Mouse (Mus musculus): Measurements from ENCODE around the gene Eif2ak1. TPM values are rescaled to one million over a fixed set of nuclear protein-coding genes. Genes with fewer than 3 reads are reported as not detected.

Gene Eif2ak1
- total RNA-seq, 1 experiment, result 28.1 TPM

- TF ChIP-seq CHD2 (IDR thresholded peaks at IDR 0.05; ENCODE audit: low read depth, low read length), result no peak
- no peak for TF ChIP-seq ZC3H11A (IDR thresholded peaks at IDR 0.05; ENCODE audit: borderline replicate concordance, low read depth, low read length)
- TF ChIP-seq MAFK (IDR thresholded peaks at IDR 0.05; ENCODE audit: insufficient read depth, low read depth, low read length), result no peak
- TF ChIP-seq ZNF384 (IDR thresholded peaks at IDR 0.05; ENCODE audit: low read depth, low read length), result no peak
- TF ChIP-seq HCFC1 (IDR thresholded peaks at IDR 0.05; ENCODE audit: borderline replicate concordance, insufficient read depth, low read length), result no peak
- no peak for DNase-seq (ENCODE audit: low read depth, low spot score)
- in situ Hi-C loops (cut with MboI; ENCODE audit: low sequenced_read_pairs in 2 of 2, unreplicated experiment in 2 of 2), result no loop called here
- no peak overlapping the region for H3K4me3 ChIP-seq (ENCODE audit: insufficient read depth in 1 of 2, low read depth in 1 of 2, low read length in 2 of 2, poor library complexity in 1 of 2, severe bottlenecking in 1 of 2)
- no peaks in the 10 kb centered on the region for H3K36me3 ChIP-seq (ENCODE audit: control insufficient read depth, insufficient read depth, low read length, poor library complexity, severe bottlenecking)
- H3K9ac ChIP-seq (ENCODE audit: insufficient read depth, low read depth, low read length, poor library complexity, severe bottlenecking), result no peak overlapping the region
- no peak overlapping the region for H3K27ac ChIP-seq (ENCODE audit: insufficient read depth, low read depth, low read length, poor library complexity, severe bottlenecking)
- H3K9me3 ChIP-seq (ENCODE audit: control insufficient read depth, insufficient read depth, low read depth, low read length), result no peaks in the 10 kb centered on the region
- peaks cover 0 to 6% of the 10 kb centered on the region in 2 experiments; a peak in 1 of 4 replicates for H3K4me1 ChIP-seq (ENCODE audit: control insufficient read depth in 2 of 2, insufficient read depth in 2 of 2, low read length in 2 of 2, poor library complexity in 1 of 2)
Measured at GRCm38 (mm10) chr5:143819906-143820660, 2.5 kb downstream of the Eif2ak1 start.

- in situ Hi-C loops (cut with MboI; ENCODE audit: low sequenced_read_pairs in 2 of 2, unreplicated experiment in 2 of 2), result no loop called here
- H3K9me3 ChIP-seq (ENCODE audit: control insufficient read depth, insufficient read depth, low read depth, low read length), result no peaks in the 10 kb centered on the region
- no peaks in the 10 kb centered on the region for H3K36me3 ChIP-seq (ENCODE audit: control insufficient read depth, insufficient read depth, low read length, poor library complexity, severe bottlenecking)
- H3K4me3 ChIP-seq (ENCODE audit: insufficient read depth in 1 of 2, low read depth in 1 of 2, low read length in 2 of 2, poor library complexity in 1 of 2, severe bottlenecking in 1 of 2), result no peak overlapping the region
- no peak overlapping the region for H3K9ac ChIP-seq (ENCODE audit: insufficient read depth, low read depth, low read length, poor library complexity, severe bottlenecking)
- no peak overlapping the region for H3K27ac ChIP-seq (ENCODE audit: insufficient read depth, low read depth, low read length, poor library complexity, severe bottlenecking)
- TF ChIP-seq ZC3H11A (IDR thresholded peaks at IDR 0.05; ENCODE audit: borderline replicate concordance, low read depth, low read length) (no peak), MAFK (IDR thresholded peaks at IDR 0.05; ENCODE audit: insufficient read depth, low read depth, low read length) (no peak), HCFC1 (IDR thresholded peaks at IDR 0.05; ENCODE audit: borderline replicate concordance, insufficient read depth, low read length) (no peak)
- DNase-seq (ENCODE audit: low read depth, low spot score), result no peak
- H3K4me1 ChIP-seq (ENCODE audit: control insufficient read depth in 2 of 2, insufficient read depth in 2 of 2, low read length in 2 of 2, poor library complexity in 1 of 2), result peaks cover 0 to 6% of the 10 kb centered on the region in 2 experiments; a peak in 1 of 4 replicates
Measured at GRCm38 (mm10) chr5:143820820-143821219, 3.2 kb downstream of the Eif2ak1 start.

GRCm38 (mm10) chr5:143871547-143872169, 54.1 kb downstream of the Eif2ak1 start:
- TF ChIP-seq MAFK (IDR thresholded peaks at IDR 0.05; ENCODE audit: insufficient read depth, low read depth, low read length) (no peak), CHD2 (IDR thresholded peaks at IDR 0.05; ENCODE audit: low read depth, low read length) (no peak)
- H3K9ac ChIP-seq (ENCODE audit: insufficient read depth, low read depth, low read length, poor library complexity, severe bottlenecking), result no peak overlapping the region
- H3K36me3 ChIP-seq (ENCODE audit: control insufficient read depth, insufficient read depth, low read length, poor library complexity, severe bottlenecking), result peaks cover 13% of the 10 kb centered on the region
- in situ Hi-C loops (cut with MboI; ENCODE audit: low sequenced_read_pairs in 2 of 2, unreplicated experiment in 2 of 2), result no loop called here
- H3K4me1 ChIP-seq (ENCODE audit: control insufficient read depth in 2 of 2, insufficient read depth in 2 of 2, low read length in 2 of 2, poor library complexity in 1 of 2), result 0 out of 4 replicates have a peak, but pooled peaks cover 0 to 2% of the 10 kb centered on the region in 2 experiments
- no peak overlapping the region for H3K4me3 ChIP-seq (ENCODE audit: insufficient read depth in 1 of 2, low read depth in 1 of 2, low read length in 2 of 2, poor library complexity in 1 of 2, severe bottlenecking in 1 of 2)
- no peak for DNase-seq (ENCODE audit: low read depth, low spot score)
- no peaks in the 10 kb centered on the region for H3K9me3 ChIP-seq (ENCODE audit: control insufficient read depth, insufficient read depth, low read depth, low read length)
- H3K27ac ChIP-seq (ENCODE audit: insufficient read depth, low read depth, low read length, poor library complexity, severe bottlenecking), result no peak overlapping the region

- Histone ChIP-seq H3K4me3 (ENCODE audit: insufficient read depth in 1 of 2, low read depth in 1 of 2, low read length in 2 of 2, poor library complexity in 1 of 2, severe bottlenecking in 1 of 2) (no peak overlapping the region), H3K9ac (ENCODE audit: insufficient read depth, low read depth, low read length, poor library complexity, severe bottlenecking) (no peak overlapping the region), H3K4me1 (ENCODE audit: control insufficient read depth in 2 of 2, insufficient read depth in 2 of 2, low read length in 2 of 2, poor library complexity in 1 of 2) (peaks cover 0 to 4% of the 10 kb centered on the region in 2 experiments; a peak in 1 of 4 replicates), H3K27ac (ENCODE audit: insufficient read depth, low read depth, low read length, poor library complexity, severe bottlenecking) (no peak overlapping the region), H3K9me3 (ENCODE audit: control insufficient read depth, insufficient read depth, low read depth, low read length) (no peaks in the 10 kb centered on the region), H3K36me3 (ENCODE audit: control insufficient read depth, insufficient read depth, low read length, poor library complexity, severe bottlenecking) (peaks cover 18% of the 10 kb centered on the region)
- peak; percentile 36 for DNase-seq (ENCODE audit: low read depth, low spot score)
- no peak for TF ChIP-seq CHD2 (IDR thresholded peaks at IDR 0.05; ENCODE audit: low read depth, low read length)
- TF ChIP-seq HCFC1 (IDR thresholded peaks at IDR 0.05; ENCODE audit: borderline replicate concordance, insufficient read depth, low read length), result no peak
- no peak for TF ChIP-seq MAFK (IDR thresholded peaks at IDR 0.05; ENCODE audit: insufficient read depth, low read depth, low read length)
- no peak for TF ChIP-seq ZNF384 (IDR thresholded peaks at IDR 0.05; ENCODE audit: low read depth, low read length)
- TF ChIP-seq ZC3H11A (IDR thresholded peaks at IDR 0.05; ENCODE audit: borderline replicate concordance, low read depth, low read length), result no peak
- in situ Hi-C loops (cut with MboI; ENCODE audit: low sequenced_read_pairs in 2 of 2, unreplicated experiment in 2 of 2), result no loop called here
Measured at GRCm38 (mm10) chr5:143874571-143874970, 57.0 kb downstream of the Eif2ak1 start.
